Mouse (Mus musculus): Measurements from ENCODE around the gene Stub1. TPM values are rescaled to one million over a fixed set of nuclear protein-coding genes. Genes with fewer than 3 reads are reported as not detected.
A peak's percentile ranks its signal among the peaks of the same experiment; 100 is the strongest.

Gene Stub1
- polyA plus RNA-seq, 1 experiment from 2014 or later = 334 TPM

- no peak overlapping the region for H3K4me3 ChIP-seq (ENCODE audit: low read depth, low read length)
- H3K27me3 ChIP-seq (ENCODE audit: control insufficient read depth, insufficient read depth, low read length) = no peaks in the 10 kb centered on the region
- ATAC-seq (ENCODE audit: insufficient read depth, low FRiP score, low TSS enrichment) (no peak), DNase-seq (ENCODE audit: low spot score) (no peak)
- 93% methylated on average over 14 of the region's 14 CpGs for WGBS
- no peak overlapping the region for H3K4me2 ChIP-seq (ENCODE audit: low read depth)
- H3K9ac ChIP-seq (ENCODE audit: low read length) = no peak overlapping the region
- no peaks in the 10 kb centered on the region for H3K36me3 ChIP-seq (ENCODE audit: control insufficient read depth, insufficient read depth, low read length)
- no peaks in the 10 kb centered on the region for H3K9me3 ChIP-seq (ENCODE audit: control insufficient read depth, low read length)
- peaks cover 20% of the 10 kb centered on the region for H3K4me1 ChIP-seq (ENCODE audit: control insufficient read depth, insufficient read depth, low read length)
- H3K27ac ChIP-seq (ENCODE audit: low read depth, low read length) = no peak overlapping the region
Observed at GRCm38 (mm10) chr17:25864311-25864710, 31.1 kb upstream of the Stub1 start.

GRCm38 (mm10) chr17:25863681-25864080, 30.5 kb upstream of the Stub1 start:
- no peaks in the 10 kb centered on the region for H3K9me3 ChIP-seq (ENCODE audit: control insufficient read depth, low read length)
- WGBS = 87% methylated on average over 6 of the region's 6 CpGs
- no peak overlapping the region for H3K9ac ChIP-seq (ENCODE audit: low read length)
- H3K4me1 ChIP-seq (ENCODE audit: control insufficient read depth, insufficient read depth, low read length) = peaks cover 18% of the 10 kb centered on the region
- H3K36me3 ChIP-seq (ENCODE audit: control insufficient read depth, insufficient read depth, low read length) = no peaks in the 10 kb centered on the region
- no peak overlapping the region for H3K4me3 ChIP-seq (ENCODE audit: low read depth, low read length)
- no peak overlapping the region for H3K27ac ChIP-seq (ENCODE audit: low read depth, low read length)
- H3K27me3 ChIP-seq (ENCODE audit: control insufficient read depth, insufficient read depth, low read length) = no peaks in the 10 kb centered on the region
- no peak overlapping the region for H3K4me2 ChIP-seq (ENCODE audit: low read depth)
- ATAC-seq (ENCODE audit: insufficient read depth, low FRiP score, low TSS enrichment) = no peak
- no peak for DNase-seq (ENCODE audit: low spot score)

- H3K4me1 ChIP-seq (ENCODE audit: control insufficient read depth, insufficient read depth, low read length) = peaks cover 11% of the 10 kb centered on the region
- no peaks in the 10 kb centered on the region; the same call in 1 of the 2 replicates for H3K36me3 ChIP-seq (ENCODE audit: control insufficient read depth, insufficient read depth, low read length)
- ATAC-seq (ENCODE audit: insufficient read depth, low FRiP score, low TSS enrichment) (no peak), DNase-seq (ENCODE audit: low spot score) (no peak)
- H3K4me3 ChIP-seq (ENCODE audit: low read depth, low read length) = peak overlapping the region; percentile 60
- WGBS = 11% methylated on average over 6 of the region's 6 CpGs
- no peaks in the 10 kb centered on the region for H3K9me3 ChIP-seq (ENCODE audit: control insufficient read depth, low read length)
- H3K9ac ChIP-seq (ENCODE audit: low read length) = peak overlapping the region; percentile 84
- peak overlapping the region; percentile 88 for H3K4me2 ChIP-seq (ENCODE audit: low read depth)
- no peaks in the 10 kb centered on the region for H3K27me3 ChIP-seq (ENCODE audit: control insufficient read depth, insufficient read depth, low read length)
- H3K27ac ChIP-seq (ENCODE audit: low read depth, low read length) = peak overlapping the region; percentile 76
Observed at GRCm38 (mm10) chr17:25861704-25862612, 28.8 kb upstream of the Stub1 start.

- peak within 1 kb of the TSS; percentile 88 for H3K4me2 ChIP-seq (ENCODE audit: low read depth)
- ATAC-seq (ENCODE audit: insufficient read depth, low FRiP score, low TSS enrichment) = peak; percentile 92
- H3K9ac ChIP-seq (ENCODE audit: low read length) = peak within 1 kb of the TSS; percentile 84
- H3K4me3 ChIP-seq (ENCODE audit: low read depth, low read length) = peak within 1 kb of the TSS; percentile 60
- H3K9me3 ChIP-seq (ENCODE audit: control insufficient read depth, low read length) = no peaks in the 10 kb centered on the region
- 4% methylated on average over 65 of the region's 65 CpGs for WGBS
- no peaks in the 10 kb centered on the region; the same call in 1 of the 2 replicates for H3K36me3 ChIP-seq (ENCODE audit: control insufficient read depth, insufficient read depth, low read length)
- peak; percentile 95 for DNase-seq (ENCODE audit: low spot score)
- H3K27me3 ChIP-seq (ENCODE audit: control insufficient read depth, insufficient read depth, low read length) = no peaks in the 10 kb centered on the region
- H3K27ac ChIP-seq (ENCODE audit: low read depth, low read length) = peak within 1 kb of the TSS; percentile 76
- peaks cover 11% of the 10 kb centered on the region for H3K4me1 ChIP-seq (ENCODE audit: control insufficient read depth, insufficient read depth, low read length)
Observed at GRCm38 (mm10) chr17:25860832-25861703, 27.9 kb upstream of the Stub1 start, which contains the start of gene Wdr90. Gene Wdr90 (minus strand): TSS chr17:25861501.

GRCm38 (mm10) chr17:25860229-25860628, 27.0 kb upstream of the Stub1 start:
- DNase-seq (ENCODE audit: low spot score) (no peak), ATAC-seq (ENCODE audit: insufficient read depth, low FRiP score, low TSS enrichment) (no peak)
- Histone ChIP-seq H3K9me3 (ENCODE audit: control insufficient read depth, low read length) (no peaks in the 10 kb centered on the region), H3K4me2 (ENCODE audit: low read depth) (peak overlapping the region; percentile 88), H3K4me3 (ENCODE audit: low read depth, low read length) (0 out of 2 replicates have a peak overlapping the region, but pooled peaks have one; percentile 60), H3K27ac (ENCODE audit: low read depth, low read length) (no peak overlapping the region), H3K4me1 (ENCODE audit: control insufficient read depth, insufficient read depth, low read length) (peaks cover 11% of the 10 kb centered on the region), H3K27me3 (ENCODE audit: control insufficient read depth, insufficient read depth, low read length) (no peaks in the 10 kb centered on the region), H3K36me3 (ENCODE audit: control insufficient read depth, insufficient read depth, low read length) (no peaks in the 10 kb centered on the region; the same call in 1 of the 2 replicates), H3K9ac (ENCODE audit: low read length) (peak overlapping the region; percentile 84)
- WGBS = 87% methylated on average over 6 of the region's 6 CpGs

GRCm38 (mm10) chr17:25844396-25844901, 11.2 kb upstream of the Stub1 start, which contains the start of gene Rhot2:
Gene Rhot2 (minus strand): TSS chr17:25844851.
- DNase-seq (ENCODE audit: low spot score) (peak; percentile 91), ATAC-seq (ENCODE audit: insufficient read depth, low FRiP score, low TSS enrichment) (peak; percentile 92)
- Histone ChIP-seq H3K4me3 (ENCODE audit: low read depth, low read length) (peak within 1 kb of the TSS; percentile 93), H3K9me3 (ENCODE audit: control insufficient read depth, low read length) (no peaks in the 10 kb centered on the region), H3K27me3 (ENCODE audit: control insufficient read depth, insufficient read depth, low read length) (no peaks in the 10 kb centered on the region), H3K9ac (ENCODE audit: low read length) (peak within 1 kb of the TSS; percentile 81), H3K4me2 (ENCODE audit: low read depth) (peak within 1 kb of the TSS; percentile 89), H3K36me3 (ENCODE audit: control insufficient read depth, insufficient read depth, low read length) (peaks cover 19% of the 10 kb centered on the region), H3K27ac (ENCODE audit: low read depth, low read length) (peak within 1 kb of the TSS; percentile 60), H3K4me1 (ENCODE audit: control insufficient read depth, insufficient read depth, low read length) (peaks cover 8% of the 10 kb centered on the region; the same call in 1 of the 2 replicates)
- WGBS = 1% methylated on average over 18 of the region's 21 CpGs

- Histone ChIP-seq H3K4me1 (ENCODE audit: control insufficient read depth, insufficient read depth, low read length) (peaks cover 8% of the 10 kb centered on the region; the same call in 1 of the 2 replicates), H3K4me3 (ENCODE audit: low read depth, low read length) (peak overlapping the region; percentile 93), H3K27ac (ENCODE audit: low read depth, low read length) (peak overlapping the region; percentile 60), H3K9me3 (ENCODE audit: control insufficient read depth, low read length) (no peaks in the 10 kb centered on the region), H3K9ac (ENCODE audit: low read length) (peak overlapping the region; percentile 81), H3K36me3 (ENCODE audit: control insufficient read depth, insufficient read depth, low read length) (peaks cover 23% of the 10 kb centered on the region), H3K4me2 (ENCODE audit: low read depth) (peak overlapping the region; percentile 89), H3K27me3 (ENCODE audit: control insufficient read depth, insufficient read depth, low read length) (no peaks in the 10 kb centered on the region)
- peak; percentile 11; the same call in 1 of the 2 replicates for ATAC-seq (ENCODE audit: insufficient read depth, low FRiP score, low TSS enrichment)
- DNase-seq (ENCODE audit: low spot score) = no peak
- WGBS = 4% methylated on average over 38 of the region's 38 CpGs
Observed at GRCm38 (mm10) chr17:25843636-25844395, 10.6 kb upstream of the Stub1 start.

All from neural tube, embryonic 11.5 days (tissue).